Mouse (Mus musculus): ENCODE results near the gene Ech1.
A peak's percentile ranks its signal among the peaks of the same experiment; 100 is the strongest.

Ech1 gene

GRCm38 (mm10) chr7:28802846-28803588 lies 22.0 kb upstream of the Ech1 start:
- DNase-seq (ENCODE audit: low spot score) = no peak

GRCm38 (mm10) chr7:28803756-28804155 lies 21.3 kb upstream of the Ech1 start:
- no peak for DNase-seq (ENCODE audit: low spot score)

- DNase-seq (ENCODE audit: low spot score) = no peak
These were observed 18.1 kb upstream of the Ech1 start for GRCm38 (mm10) chr7:28806869-28807268.

- DNase-seq (ENCODE audit: low spot score) = peak; percentile 68
These were observed 17.3 kb upstream of the Ech1 start for GRCm38 (mm10) chr7:28807641-28808220.

GRCm38 (mm10) chr7:28808221-28808941 lies 16.6 kb upstream of the Ech1 start, which contains the start of gene Hnrnpl:
Gene Hnrnpl, plus strand, starts transcription at chr7:28808541.
- peak; percentile 69 for DNase-seq (ENCODE audit: low spot score)

GRCm38 (mm10) chr7:28808957-28809393 lies 16.0 kb upstream of the Ech1 start:
- peak; percentile 93 for DNase-seq (ENCODE audit: low spot score)

- no peak for DNase-seq (ENCODE audit: low spot score)
These were observed 15.5 kb upstream of the Ech1 start for GRCm38 (mm10) chr7:28809401-28810089.

GRCm38 (mm10) chr7:28810107-28811066 lies 14.6 kb upstream of the Ech1 start:
- DNase-seq (ENCODE audit: low spot score) = peak; percentile 98

GRCm38 (mm10) chr7:28811228-28811627 lies 13.8 kb upstream of the Ech1 start:
- DNase-seq (ENCODE audit: low spot score) = peak; percentile 92

GRCm38 (mm10) chr7:28811640-28812275 lies 13.3 kb upstream of the Ech1 start:
- DNase-seq (ENCODE audit: low spot score) = no peak

- DNase-seq (ENCODE audit: low spot score) = no peak
These were observed 12.6 kb upstream of the Ech1 start for GRCm38 (mm10) chr7:28812436-28812835.

- no peak for DNase-seq (ENCODE audit: low spot score)
These were observed 12.1 kb upstream of the Ech1 start for GRCm38 (mm10) chr7:28812949-28813348.

GRCm38 (mm10) chr7:28814306-28815034 lies 10.5 kb upstream of the Ech1 start:
- no peak for DNase-seq (ENCODE audit: low spot score)

- DNase-seq (ENCODE audit: low spot score) = no peak
These were observed 9.8 kb upstream of the Ech1 start for GRCm38 (mm10) chr7:28815230-28815629.

- no peak for DNase-seq (ENCODE audit: low spot score)
These were observed 8.8 kb upstream of the Ech1 start for GRCm38 (mm10) chr7:28816201-28816600.

- no peak for DNase-seq (ENCODE audit: low spot score)
These were observed 8.1 kb upstream of the Ech1 start for GRCm38 (mm10) chr7:28816920-28817319.

- no peak for DNase-seq (ENCODE audit: low spot score)
These were observed 7.5 kb upstream of the Ech1 start for GRCm38 (mm10) chr7:28817524-28817923.

- no peak for DNase-seq (ENCODE audit: low spot score)
These were observed 7.1 kb upstream of the Ech1 start for GRCm38 (mm10) chr7:28817957-28818356.

GRCm38 (mm10) chr7:28818436-28818835 lies 6.6 kb upstream of the Ech1 start:
- no peak for DNase-seq (ENCODE audit: low spot score)

GRCm38 (mm10) chr7:28818861-28819452 lies 6.1 kb upstream of the Ech1 start:
- DNase-seq (ENCODE audit: low spot score) = no peak
